Mouse (Mus musculus) olfactory bulb, adult 2 months (tissue): ENCODE results near the gene Ppp2r1b.

ENCODE experiments used
- CTCF ChIP-seq: fragments of 200-500 bp; IDR thresholded peaks from 2 replicates; pipeline ENCODE4 v1.5.1; 2012; ENCODE audit warnings: low read depth, mild to moderate bottlenecking, low read length, moderate library complexity; ENCODE audit not compliant: insufficient read depth
- POLR2A ChIP-seq: fragments of 200-500 bp; IDR thresholded peaks from 2 replicates; pipeline ENCODE4 v1.6.1; 2012; ENCODE audit warnings: mild to moderate bottlenecking, low read depth, low read length, moderate library complexity; ENCODE audit not compliant: insufficient read depth

GRCm38 (mm10) chr9:50819716-50820115 lies 25.4 kb upstream of the Ppp2r1b start:
- TF ChIP-seq CTCF: no peak
- no peak for TF ChIP-seq POLR2A
